Comparison of ENCODE assay signal across 32 mouse cellular contexts in the genomic region with DNA sequence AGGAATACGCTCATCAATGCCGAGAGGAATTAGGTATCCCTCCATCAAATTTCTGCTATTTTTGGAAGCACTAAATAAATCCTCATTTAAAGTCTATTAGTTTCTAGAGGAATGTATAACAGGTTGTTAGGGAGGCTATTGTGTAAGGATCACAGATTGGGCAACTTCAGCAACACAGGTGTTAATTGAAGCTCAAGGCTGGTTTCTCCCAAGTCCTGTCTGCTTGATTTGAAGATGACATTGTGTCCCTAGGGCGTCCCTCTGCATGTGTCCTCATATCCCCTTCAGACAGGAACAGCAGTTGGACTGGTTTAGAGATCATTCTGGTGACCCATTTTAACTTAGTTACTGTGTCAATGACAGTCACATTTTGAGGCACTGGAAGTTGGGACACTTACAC.
"Had no signal": no experiment of that assay in that cellular context is flagged by ENCODE, and none has a peak within 500 bp of the region (broad histone marks: within the 10 kb centered on the region; RNA-seq: fewer than 3 reads in every experiment).

No protein-coding gene starts in this region.

- H3K27ac ChIP-seq: limb, embryonic 10.5 days; limb, embryonic 12.5 days; limb, embryonic 13.5 days; limb, embryonic 15.5 days; liver, embryonic 12.5 days; liver, embryonic 13.5 days; liver, embryonic 14.5 days; liver, embryonic 15.5 days; lung, embryonic 15.5 days; macrophage; midbrain, embryonic 10.5 days; midbrain, embryonic 12.5 days; midbrain, embryonic 13.5 days; midbrain, embryonic 15.5 days; neural tube, embryonic 12.5 days had no signal

- DNase-seq: left cerebral cortex, postnatal 4 days; liver; liver, embryonic 13.5 days; liver, postnatal 0 days; lung, adult 18-20 months; lung, adult 2 months; lung, embryonic 14.5 days; lung, postnatal 10 days; lung, postnatal 14 days; lung, postnatal 36 days; lung, postnatal 4 days; midbrain, embryonic 14.5 days had no signal

- H3K9ac ChIP-seq: limb, embryonic 12.5 days; limb, embryonic 13.5 days; limb, embryonic 15.5 days; liver, embryonic 12.5 days; liver, embryonic 13.5 days; liver, embryonic 14.5 days; liver, embryonic 15.5 days; liver, postnatal 0 days; lung, embryonic 14.5 days; lung, embryonic 15.5 days; midbrain, embryonic 12.5 days; midbrain, embryonic 13.5 days; midbrain, embryonic 15.5 days; neural tube, embryonic 12.5 days had no signal

- H3K27me3 ChIP-seq: limb, embryonic 12.5 days; limb, embryonic 13.5 days; limb, embryonic 15.5 days; liver, embryonic 12.5 days; liver, embryonic 13.5 days; liver, embryonic 15.5 days; lung, embryonic 15.5 days; megakaryocyte, embryonic 14.5 days; midbrain, embryonic 12.5 days; midbrain, embryonic 13.5 days; midbrain, embryonic 15.5 days; neural tube, embryonic 12.5 days had no signal

- H3K4me3 ChIP-seq: limb, embryonic 10.5 days; limb, embryonic 12.5 days; limb, embryonic 13.5 days; limb, embryonic 15.5 days; liver, embryonic 12.5 days; liver, embryonic 13.5 days; liver, embryonic 15.5 days; lung, embryonic 15.5 days; megakaryocyte, embryonic 14.5 days; midbrain, embryonic 10.5 days; midbrain, embryonic 12.5 days; midbrain, embryonic 13.5 days; midbrain, embryonic 15.5 days; myocyte; neural tube, embryonic 12.5 days had no signal

- H3K4me1 ChIP-seq: limb, embryonic 10.5 days; limb, embryonic 12.5 days; limb, embryonic 13.5 days; limb, embryonic 15.5 days; liver, embryonic 12.5 days; liver, embryonic 13.5 days; liver, embryonic 15.5 days; lung, embryonic 15.5 days; megakaryocyte, embryonic 14.5 days; midbrain, embryonic 10.5 days; midbrain, embryonic 12.5 days; midbrain, embryonic 13.5 days; midbrain, embryonic 15.5 days; neural tube, embryonic 12.5 days had no signal

- H3K9me3 ChIP-seq: limb, embryonic 10.5 days; limb, embryonic 12.5 days; limb, embryonic 13.5 days; limb, embryonic 15.5 days; liver, embryonic 12.5 days; liver, embryonic 13.5 days; liver, embryonic 15.5 days; lung, embryonic 15.5 days; midbrain, embryonic 10.5 days; midbrain, embryonic 12.5 days; midbrain, embryonic 13.5 days; midbrain, embryonic 15.5 days; neural tube, embryonic 12.5 days had no signal

- ATAC-seq: liver, embryonic 12.5 days; liver, postnatal 0 days; lung, postnatal 0 days; midbrain, embryonic 13.5 days; midbrain, embryonic 15.5 days; midbrain, embryonic 16.5 days had no signal

- H3K4me2 ChIP-seq: limb, embryonic 12.5 days; limb, embryonic 13.5 days; limb, embryonic 15.5 days; liver, embryonic 11.5 days; liver, embryonic 12.5 days; liver, embryonic 13.5 days; liver, embryonic 15.5 days; lung, embryonic 14.5 days; lung, embryonic 15.5 days; midbrain, embryonic 11.5 days; midbrain, embryonic 12.5 days; midbrain, embryonic 13.5 days; midbrain, embryonic 15.5 days; neural tube, embryonic 12.5 days had no signal

- H3K36me3 ChIP-seq: limb, embryonic 10.5 days; limb, embryonic 12.5 days; limb, embryonic 13.5 days; limb, embryonic 15.5 days; liver, embryonic 12.5 days; liver, embryonic 13.5 days; liver, embryonic 15.5 days; lung, embryonic 15.5 days; midbrain, embryonic 10.5 days; midbrain, embryonic 12.5 days; midbrain, embryonic 13.5 days; midbrain, embryonic 15.5 days; neural tube, embryonic 12.5 days had no signal
